Mouse (Mus musculus) stomach, embryonic 15.5 days (tissue): ENCODE results near the gene Qrich2. TPM values are rescaled to one million over a fixed set of nuclear protein-coding genes. Genes with fewer than 3 reads are reported as not detected.

Source experiments
- ATAC-seq: fragments of 200-750 bp; cut with Nextera tagmentation; 2 replicates; pipeline ENCODE4 v1.8.0; 2017; ENCODE audit warnings: low read depth, moderate number of reproducible peaks, moderate TSS enrichment; ENCODE audit not compliant: insufficient read depth, low FRiP score
- H3K27ac ChIP-seq: fragments of 300-500 bp; sonication (generic); 2 replicates; pipeline ENCODE4 v1.5.1; 2015; ENCODE audit warnings: mild to moderate bottlenecking, inconsistent platforms
- H3K27me3 ChIP-seq: fragments of 300-500 bp; sonication (generic); replicated peaks from 2 replicates; pipeline ENCODE4 v1.6.1; 2015; ENCODE audit warnings: inconsistent platforms
- H3K36me3 ChIP-seq: fragments of 300-500 bp; sonication (generic); 2 replicates; pipeline ENCODE4 v1.6.1; 2015; ENCODE audit warnings: inconsistent platforms
- H3K4me1 ChIP-seq: fragments of 300-500 bp; sonication (generic); 2 replicates; pipeline ENCODE4 v1.6.1; 2015; ENCODE audit warnings: inconsistent platforms
- H3K4me2 ChIP-seq: fragments of 300-500 bp; sonication (generic); 2 replicates; pipeline ENCODE4 v1.6.1; 2015; ENCODE audit warnings: mild to moderate bottlenecking, inconsistent platforms
- H3K4me3 ChIP-seq: fragments of 300-500 bp; sonication (generic); replicated peaks from 2 replicates; pipeline ENCODE4 v1.5.1; 2015; ENCODE audit warnings: inconsistent platforms
- H3K9ac ChIP-seq: fragments of 300-500 bp; sonication (generic); 2 replicates; pipeline ENCODE4 v1.6.1; 2015; ENCODE audit warnings: inconsistent platforms
- H3K9me3 ChIP-seq: fragments of 300-500 bp; sonication (generic); 2 replicates; pipeline ENCODE4 v1.6.1; 2016; ENCODE audit warnings: inconsistent platforms
- WGBS: fragments of 180-500 bp; shearing (Covaris S2); methylation state at CpG from one replicate; pipeline ENCODE4 v1.1.7; 2015; 5-methylcytosine and 5-hydroxymethylcytosine counted together
- polyA plus RNA-seq: library from polyadenylated mRNA; unstranded; fragments of >200 nt; fragmentation: Nextera tagmentation; extraction: Ambion mirVana; gene quantifications from 2 replicates; pipeline ENCODE4 v1.2.1, GENCODE M21; 2015

The Qrich2 gene
- 0.46 and 0.50 TPM in 2 replicates for polyA plus RNA-seq

GRCm38 (mm10) chr11:116466141-116466540 is at the start of gene Qrich2:
TSS of gene Qrich2 (minus strand) at chr11:116466241.
- no peaks in the 10 kb centered on the region for H3K4me1 ChIP-seq
- peaks cover 14% of the 10 kb centered on the region for H3K36me3 ChIP-seq
- H3K4me3 ChIP-seq, result no peak within 1 kb of the TSS
- ATAC-seq, result no peak
- no peaks in the 10 kb centered on the region for H3K27me3 ChIP-seq
- 49% methylated on average over 20 of the region's 20 CpGs for WGBS
- H3K9ac ChIP-seq, result no peak within 1 kb of the TSS
- H3K9me3 ChIP-seq, result no peaks in the 10 kb centered on the region
- H3K27ac ChIP-seq, result no peak within 1 kb of the TSS
- no peak within 1 kb of the TSS for H3K4me2 ChIP-seq

- Histone ChIP-seq H3K9ac (no peak overlapping the region), H3K36me3 (no peaks in the 10 kb centered on the region), H3K4me1 (peaks cover 11% of the 10 kb centered on the region; the same call in 1 of the 2 replicates), H3K27ac (no peak overlapping the region), H3K4me2 (0 out of 2 replicates have a peak overlapping the region, but pooled peaks have one; percentile 13), H3K9me3 (no peaks in the 10 kb centered on the region), H3K4me3 (no peak overlapping the region), H3K27me3 (no peaks in the 10 kb centered on the region)
- 31% methylated on average over 24 of the region's 24 CpGs for WGBS
- ATAC-seq, result no peak
Measured at GRCm38 (mm10) chr11:116515330-116516020, 49.4 kb upstream of the Qrich2 start.

DNA sequence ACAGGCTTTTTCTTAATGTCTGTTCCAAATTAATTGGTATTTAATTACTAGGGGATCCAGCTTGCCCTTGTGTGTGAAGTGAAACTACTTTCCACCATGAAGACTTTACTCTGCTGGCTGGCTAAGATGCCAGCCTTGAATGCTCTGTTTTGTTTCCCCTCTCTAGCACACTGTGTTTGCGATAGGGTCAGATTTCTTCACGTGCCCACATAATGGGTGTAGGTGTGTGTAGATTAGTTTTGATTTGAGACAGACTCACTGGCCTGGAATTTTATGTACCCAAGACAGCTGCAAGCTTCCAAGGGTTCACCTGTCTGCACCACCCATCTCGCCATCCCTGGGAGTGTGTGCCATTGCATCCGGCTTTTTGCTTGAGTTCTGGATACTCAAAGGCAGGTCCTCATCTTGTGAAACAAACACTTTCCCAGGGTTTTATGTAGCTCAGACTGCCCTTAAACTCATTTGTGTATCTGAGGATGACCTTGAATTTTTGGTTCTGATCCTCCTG is 47.5 kb upstream of the Qrich2 start:
- ATAC-seq, result peak; percentile 65; the same call in 1 of the 2 replicates
- Histone ChIP-seq H3K4me1 (peaks cover 11% of the 10 kb centered on the region; the same call in 1 of the 2 replicates), H3K4me2 (no peak overlapping the region), H3K27me3 (no peaks in the 10 kb centered on the region), H3K9ac (no peak overlapping the region), H3K36me3 (no peaks in the 10 kb centered on the region), H3K4me3 (no peak overlapping the region), H3K9me3 (no peaks in the 10 kb centered on the region), H3K27ac (peak overlapping the region; percentile 44)
- WGBS, result 66% methylated on average over 4 of the region's 4 CpGs

GRCm38 (mm10) chr11:116512987-116513386 is 46.9 kb upstream of the Qrich2 start:
- H3K9me3 ChIP-seq, result no peaks in the 10 kb centered on the region
- H3K27ac ChIP-seq, result peak overlapping the region; percentile 44; the same call in 1 of the 2 replicates
- H3K27me3 ChIP-seq, result no peaks in the 10 kb centered on the region
- no peaks in the 10 kb centered on the region for H3K36me3 ChIP-seq
- ATAC-seq, result no peak
- no peak overlapping the region for H3K4me2 ChIP-seq
- H3K4me3 ChIP-seq, result no peak overlapping the region
- WGBS, result 72% methylated on average over 6 of the region's 6 CpGs
- H3K4me1 ChIP-seq, result peaks cover 9% of the 10 kb centered on the region; the same call in 1 of the 2 replicates
- no peak overlapping the region for H3K9ac ChIP-seq

DNA sequence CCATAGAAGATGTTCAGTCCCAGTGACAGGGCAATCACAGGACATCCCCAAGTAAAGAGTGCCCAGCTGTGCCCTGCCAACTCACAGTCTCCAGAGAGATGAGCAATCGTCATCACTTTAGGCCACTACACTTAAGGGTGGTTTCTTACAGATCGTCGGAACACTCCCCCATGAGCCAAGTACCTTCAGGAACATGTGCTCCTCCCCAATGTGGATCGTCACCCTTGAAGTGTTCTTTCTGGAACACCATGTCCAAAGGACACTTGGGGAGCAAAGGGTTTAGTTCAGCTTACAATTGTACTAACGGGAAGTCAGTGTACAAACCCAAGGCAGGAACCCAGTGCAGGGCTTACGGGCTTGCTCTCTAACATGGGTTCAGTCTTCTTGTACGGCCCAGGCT is 46.1 kb upstream of the Qrich2 start:
- Histone ChIP-seq H3K4me1 (0 out of 2 replicates have a peak, but pooled peaks cover 5% of the 10 kb centered on the region), H3K9ac (no peak overlapping the region), H3K4me3 (no peak overlapping the region), H3K27me3 (no peaks in the 10 kb centered on the region), H3K27ac (no peak overlapping the region), H3K36me3 (no peaks in the 10 kb centered on the region), H3K4me2 (no peak overlapping the region), H3K9me3 (no peaks in the 10 kb centered on the region)
- 91% methylated on average over 7 of the region's 7 CpGs for WGBS
- no peak for ATAC-seq

DNA sequence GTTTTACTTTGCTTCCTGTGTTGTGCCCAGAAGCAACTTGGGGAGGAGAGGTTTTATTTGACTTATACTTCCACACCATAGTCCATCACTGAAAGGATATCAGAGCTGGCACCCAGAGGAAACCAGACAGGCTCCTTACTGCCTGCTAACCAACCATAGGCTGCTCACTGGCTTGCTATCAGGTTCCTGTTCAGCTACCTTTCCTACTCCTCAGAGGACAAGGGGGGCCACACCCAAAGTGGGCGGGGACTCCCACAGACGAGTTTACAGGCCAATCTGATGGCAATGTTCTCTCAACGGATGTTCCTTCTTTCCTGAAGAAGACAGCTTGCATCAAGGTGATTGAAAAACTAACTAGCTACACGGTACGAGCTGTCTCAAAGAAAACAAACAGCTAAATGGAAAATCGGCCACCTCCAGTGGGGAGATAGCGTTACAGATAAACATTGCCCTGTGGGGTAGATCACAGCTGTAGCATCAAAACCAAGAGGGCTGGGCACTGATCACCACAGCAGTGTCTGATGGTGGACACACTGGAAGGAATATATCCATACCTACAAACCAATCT is 45.3 kb upstream of the Qrich2 start:
- Histone ChIP-seq H3K9me3 (no peaks in the 10 kb centered on the region), H3K27me3 (no peaks in the 10 kb centered on the region), H3K9ac (no peak overlapping the region), H3K27ac (no peak overlapping the region), H3K36me3 (no peaks in the 10 kb centered on the region), H3K4me2 (no peak overlapping the region), H3K4me3 (no peak overlapping the region), H3K4me1 (0 out of 2 replicates have a peak, but pooled peaks cover 5% of the 10 kb centered on the region)
- no peak for ATAC-seq
- WGBS, result 51% methylated on average over 7 of the region's 7 CpGs

- no peaks in the 10 kb centered on the region for H3K4me1 ChIP-seq
- H3K9me3 ChIP-seq, result no peaks in the 10 kb centered on the region
- no peak overlapping the region for H3K4me2 ChIP-seq
- H3K4me3 ChIP-seq, result no peak overlapping the region
- 23% methylated on average over 2 of the region's 2 CpGs for WGBS
- H3K27ac ChIP-seq, result no peak overlapping the region
- no peaks in the 10 kb centered on the region for H3K27me3 ChIP-seq
- H3K9ac ChIP-seq, result no peak overlapping the region
- H3K36me3 ChIP-seq, result no peaks in the 10 kb centered on the region
- ATAC-seq, result no peak
Measured at GRCm38 (mm10) chr11:116508689-116509088, 42.6 kb upstream of the Qrich2 start.

DNA sequence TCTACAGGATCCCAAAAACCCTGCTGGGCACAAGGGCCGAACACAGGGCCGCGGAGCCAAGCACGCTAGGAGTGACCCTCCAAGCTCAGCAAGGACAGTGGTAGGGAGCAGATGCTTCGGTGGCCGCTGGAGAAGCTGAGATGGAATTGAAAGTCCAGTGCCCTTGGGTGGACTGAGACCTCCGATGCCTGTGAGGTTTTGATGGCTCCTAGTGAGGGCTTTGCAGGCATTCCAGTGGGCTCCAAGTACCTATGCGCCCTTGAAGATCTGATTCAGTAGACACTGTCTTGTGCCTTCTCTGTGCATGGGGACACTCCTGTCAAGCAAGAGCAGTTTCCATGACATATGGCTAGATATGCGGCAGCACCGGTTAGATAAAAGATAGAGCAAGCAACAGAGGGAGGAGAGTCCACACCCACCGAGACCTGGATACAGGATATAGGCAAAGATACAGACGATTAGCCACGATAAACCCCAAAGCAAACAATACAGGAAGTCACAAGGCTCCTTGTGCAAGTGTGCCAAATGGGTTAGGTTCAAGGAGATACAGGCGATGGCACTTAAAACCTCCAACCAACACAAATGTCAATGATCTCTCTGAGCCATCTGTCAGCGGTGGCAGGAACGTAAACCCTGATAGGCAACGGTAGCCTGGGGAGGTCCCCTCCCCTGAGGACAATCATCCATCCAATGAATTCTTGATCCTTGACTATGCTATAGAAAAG is 40.3 kb upstream of the Qrich2 start:
- 74% methylated on average over 17 of the region's 17 CpGs for WGBS
- no peak overlapping the region for H3K27ac ChIP-seq
- no peaks in the 10 kb centered on the region for H3K9me3 ChIP-seq
- H3K9ac ChIP-seq, result no peak overlapping the region
- ATAC-seq, result peak; percentile 63; the same call in 1 of the 2 replicates
- H3K4me3 ChIP-seq, result no peak overlapping the region
- H3K27me3 ChIP-seq, result no peaks in the 10 kb centered on the region
- H3K36me3 ChIP-seq, result no peaks in the 10 kb centered on the region
- no peak overlapping the region for H3K4me2 ChIP-seq
- no peaks in the 10 kb centered on the region for H3K4me1 ChIP-seq

GRCm38 (mm10) chr11:116505573-116505972 is 39.5 kb upstream of the Qrich2 start:
- Histone ChIP-seq H3K4me1 (no peaks in the 10 kb centered on the region), H3K27me3 (no peaks in the 10 kb centered on the region), H3K27ac (no peak overlapping the region), H3K9ac (no peak overlapping the region), H3K4me2 (no peak overlapping the region), H3K4me3 (no peak overlapping the region), H3K9me3 (no peaks in the 10 kb centered on the region), H3K36me3 (no peaks in the 10 kb centered on the region)
- no peak for ATAC-seq
- 66% methylated on average over 5 of the region's 5 CpGs for WGBS

GRCm38 (mm10) chr11:116504516-116504915 is 38.5 kb upstream of the Qrich2 start:
- Histone ChIP-seq H3K27me3 (no peaks in the 10 kb centered on the region), H3K9me3 (no peaks in the 10 kb centered on the region), H3K36me3 (no peaks in the 10 kb centered on the region), H3K4me1 (no peaks in the 10 kb centered on the region), H3K9ac (no peak overlapping the region), H3K27ac (no peak overlapping the region), H3K4me3 (no peak overlapping the region), H3K4me2 (no peak overlapping the region)
- 89% methylated on average over 17 of the region's 17 CpGs for WGBS
- ATAC-seq, result no peak

- no peak overlapping the region for H3K9ac ChIP-seq
- 24% methylated on average over 7 of the region's 7 CpGs for WGBS
- no peaks in the 10 kb centered on the region for H3K4me1 ChIP-seq
- H3K9me3 ChIP-seq, result no peaks in the 10 kb centered on the region
- H3K4me2 ChIP-seq, result no peak overlapping the region
- H3K4me3 ChIP-seq, result no peak overlapping the region
- H3K27ac ChIP-seq, result no peak overlapping the region
- H3K27me3 ChIP-seq, result no peaks in the 10 kb centered on the region
- no peaks in the 10 kb centered on the region for H3K36me3 ChIP-seq
- peak; percentile 19; the same call in 1 of the 2 replicates for ATAC-seq
Measured at GRCm38 (mm10) chr11:116501005-116501746, 35.1 kb upstream of the Qrich2 start.
